Mouse (Mus musculus) fat pad, adult 2 months (tissue): ENCODE measurements around the gene Sdc4.

Experiments used
- DNase-seq: peaks from one replicate; pipeline ENCODE4 v3.0.0-alpha.2; 2011; ENCODE audit warnings: low read depth, low spot score; ENCODE audit errors: extremely low read depth

The Sdc4 gene

DNA sequence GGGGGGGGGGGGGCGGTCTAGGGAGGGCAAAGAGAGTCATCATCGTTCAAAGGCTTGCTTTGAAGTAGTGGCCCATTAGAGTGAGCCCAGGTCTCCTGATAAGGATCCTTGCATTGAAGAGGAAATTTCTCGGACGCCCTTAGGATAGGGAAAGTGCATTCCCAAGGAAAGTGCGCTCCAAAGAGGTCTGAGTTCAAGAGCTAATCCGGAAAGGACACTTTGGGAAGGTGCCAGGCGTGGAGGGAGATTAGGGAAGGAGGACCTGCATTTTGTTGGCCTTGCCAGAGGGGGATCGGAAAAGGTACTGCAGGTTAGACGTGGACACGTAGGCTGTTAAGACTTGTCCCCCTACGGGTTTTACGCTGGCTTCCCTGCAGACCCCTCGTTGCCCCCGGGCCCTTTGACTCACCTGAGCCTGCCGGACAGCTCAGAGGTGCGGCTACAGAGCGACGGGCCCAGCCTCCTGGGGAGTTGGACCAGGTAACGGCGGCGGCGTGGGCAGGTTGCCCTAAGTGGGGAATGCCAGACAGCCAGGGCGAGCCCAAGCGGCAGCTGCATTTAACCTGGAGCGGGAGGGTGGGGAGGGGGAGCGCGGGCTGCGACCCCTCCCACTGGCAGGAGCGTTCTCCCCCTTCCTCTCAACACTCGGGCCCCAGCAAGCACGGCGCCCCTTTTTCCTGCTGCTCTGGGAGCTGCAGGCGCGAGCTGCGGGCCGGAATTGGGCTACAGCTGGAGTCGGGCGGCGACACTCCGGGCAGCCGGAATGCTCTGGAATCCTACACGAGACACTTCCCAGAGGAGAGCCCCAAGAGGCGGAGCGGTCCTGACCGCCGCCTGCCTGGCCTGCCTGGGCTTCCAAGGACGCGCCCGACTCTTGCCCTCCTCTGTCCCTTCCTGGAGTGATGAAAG is 39.4 kb downstream of the Sdc4 start:
- no peak for DNase-seq

DNA sequence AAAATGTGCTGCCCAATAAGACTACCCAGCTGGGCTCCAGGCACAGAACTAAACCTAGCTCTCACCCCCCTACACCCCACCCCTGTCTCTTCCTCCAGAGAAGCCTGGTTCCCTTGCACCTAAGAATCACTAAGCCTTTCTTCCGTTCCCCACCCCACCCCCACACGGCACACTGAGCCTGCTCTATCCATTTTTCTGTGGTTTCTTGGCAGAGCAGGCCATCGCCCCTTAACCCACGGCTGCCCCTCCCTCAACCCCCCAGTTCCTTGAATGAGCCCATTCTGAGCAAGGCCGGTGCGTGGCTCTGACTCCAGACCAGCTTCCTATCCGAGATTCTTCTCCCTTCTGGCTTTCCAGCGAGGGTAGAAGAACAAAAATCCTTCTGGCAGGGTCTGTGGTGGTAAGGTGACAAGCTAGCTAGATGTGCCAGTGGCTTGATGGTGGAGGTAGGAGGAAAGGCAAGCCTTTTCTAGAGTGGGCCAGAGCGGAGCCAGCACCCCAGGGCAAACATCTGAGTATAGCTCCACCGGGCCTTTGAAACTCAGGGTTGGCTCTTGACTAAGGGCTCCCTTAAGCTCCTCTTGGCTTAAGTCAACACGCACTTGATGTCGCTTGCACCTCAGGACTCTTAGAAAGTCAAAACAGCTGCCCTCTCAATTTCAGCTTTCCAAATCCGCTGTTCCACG is 40.1 kb downstream of the Sdc4 start:
- DNase-seq = no peak

GRCm38 (mm10) chr2:164402906-164403305 is 40.8 kb downstream of the Sdc4 start, which contains the start of gene Rbpjl:
TSS of gene Rbpjl (plus strand) at chr2:164403141.
- DNase-seq = no peak

- DNase-seq = no peak
Measured at GRCm38 (mm10) chr2:164396911-164397310, 46.8 kb downstream of the Sdc4 start.

DNA sequence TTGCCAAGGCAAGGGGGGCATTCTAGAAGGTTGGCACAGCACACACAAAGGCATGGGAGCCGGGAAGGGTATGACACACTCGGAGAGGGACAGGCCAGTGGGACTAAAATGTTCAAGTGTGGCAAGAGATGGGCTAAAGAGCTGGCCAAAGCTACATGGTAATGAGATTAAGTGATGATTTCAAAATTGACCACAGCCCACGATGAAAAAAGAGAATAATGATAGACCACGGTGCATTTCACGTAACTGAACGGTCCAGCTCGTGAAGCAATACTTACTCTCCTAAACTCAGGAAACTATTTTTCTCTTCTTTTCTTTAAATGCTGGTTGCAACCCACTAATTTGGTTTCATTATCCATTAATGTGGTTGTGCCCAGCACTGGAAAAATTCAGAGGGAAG is 47.6 kb downstream of the Sdc4 start:
- no peak for DNase-seq

GRCm38 (mm10) chr2:164393126-164393525 is 50.6 kb downstream of the Sdc4 start:
- DNase-seq = no peak

DNA sequence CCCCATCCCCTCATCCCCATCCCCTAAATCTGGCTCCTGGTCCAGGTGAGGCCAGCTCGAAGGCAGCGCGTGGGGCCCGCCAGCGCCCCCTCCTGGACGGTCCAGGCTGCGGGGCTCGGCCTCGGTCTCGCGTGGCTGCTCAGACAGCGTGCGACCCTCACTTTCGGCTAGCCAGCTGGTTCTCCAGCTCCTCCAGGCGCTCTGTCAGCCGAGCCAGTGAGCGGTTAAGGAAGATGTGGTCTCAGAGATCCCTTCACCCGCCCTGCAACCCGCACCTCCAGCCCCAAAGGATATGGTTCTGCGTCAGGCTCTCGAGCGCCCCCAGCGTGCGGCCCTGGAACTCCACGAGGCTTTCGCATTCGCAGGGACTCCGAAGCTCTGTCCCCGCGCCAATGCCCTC is 54.2 kb downstream of the Sdc4 start:
- no peak for DNase-seq

DNA sequence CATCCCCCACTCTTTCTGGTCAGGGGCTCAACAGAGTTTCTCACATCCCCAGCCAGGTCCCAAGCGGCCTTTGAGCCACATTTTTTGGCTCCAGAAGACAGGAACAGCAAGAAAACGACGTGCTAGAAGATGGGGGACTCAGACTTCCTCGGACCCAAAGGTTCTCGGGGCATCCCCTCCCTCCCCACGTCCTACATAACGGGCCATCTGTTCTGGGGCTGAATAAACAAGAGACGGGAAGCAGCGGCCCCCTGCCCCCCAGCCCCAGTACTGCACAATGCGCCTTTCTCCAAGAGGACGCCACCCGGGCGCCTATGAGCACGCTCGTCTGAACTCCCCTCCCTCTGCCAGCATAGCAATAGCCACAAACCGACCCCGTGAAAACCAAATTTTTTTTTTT is 54.7 kb downstream of the Sdc4 start, which contains the start of gene Slpi:
Gene Slpi (minus strand): TSS at position 76 of the 400 bp plus-strand sequence.
- DNase-seq = no peak

DNA sequence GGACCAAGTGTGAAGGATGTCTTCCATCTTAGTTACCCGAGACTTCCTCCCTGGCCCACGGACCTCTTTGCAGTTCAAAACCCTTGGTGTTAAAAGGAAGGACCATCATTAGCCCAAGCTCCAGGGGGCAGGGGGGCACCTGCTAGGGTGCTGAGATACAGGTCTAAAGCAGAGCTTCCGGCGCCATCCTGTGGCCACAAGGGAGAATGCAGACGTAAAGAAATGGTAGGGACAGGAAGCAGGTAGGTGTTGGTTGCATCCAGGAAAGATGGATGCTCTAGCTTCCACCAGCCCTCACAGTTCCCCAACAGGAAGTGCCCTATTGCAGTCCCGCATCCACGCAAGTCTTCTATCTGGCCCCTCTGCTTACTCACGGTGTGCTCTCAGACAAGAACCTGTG is 56.7 kb downstream of the Sdc4 start:
- no peak for DNase-seq

GRCm38 (mm10) chr2:164385927-164386763 is 57.5 kb downstream of the Sdc4 start:
- no peak for DNase-seq

- no peak for DNase-seq
Measured at GRCm38 (mm10) chr2:164383656-164384399, 59.9 kb downstream of the Sdc4 start.

DNA sequence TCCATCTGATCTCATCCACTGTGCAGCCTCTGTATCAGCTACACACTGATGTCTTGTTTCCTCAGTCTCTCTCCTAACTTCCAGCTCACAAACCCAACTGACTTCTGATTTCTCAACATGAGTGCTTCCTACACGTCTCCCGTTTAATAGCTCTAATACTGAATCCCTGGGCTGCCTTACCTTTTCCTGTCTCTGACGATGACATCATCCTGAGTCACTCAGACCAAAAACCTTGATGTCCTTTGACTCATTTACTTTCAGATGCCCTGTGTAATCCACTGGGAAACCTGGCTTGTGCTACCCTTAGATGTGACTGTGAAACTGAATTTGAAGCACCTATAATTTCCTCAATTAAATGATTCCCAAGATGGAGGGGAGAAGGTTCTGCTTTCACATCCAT is 60.7 kb downstream of the Sdc4 start:
- no peak for DNase-seq

GRCm38 (mm10) chr2:164381726-164382125 is 62.0 kb downstream of the Sdc4 start:
- no peak for DNase-seq

DNA sequence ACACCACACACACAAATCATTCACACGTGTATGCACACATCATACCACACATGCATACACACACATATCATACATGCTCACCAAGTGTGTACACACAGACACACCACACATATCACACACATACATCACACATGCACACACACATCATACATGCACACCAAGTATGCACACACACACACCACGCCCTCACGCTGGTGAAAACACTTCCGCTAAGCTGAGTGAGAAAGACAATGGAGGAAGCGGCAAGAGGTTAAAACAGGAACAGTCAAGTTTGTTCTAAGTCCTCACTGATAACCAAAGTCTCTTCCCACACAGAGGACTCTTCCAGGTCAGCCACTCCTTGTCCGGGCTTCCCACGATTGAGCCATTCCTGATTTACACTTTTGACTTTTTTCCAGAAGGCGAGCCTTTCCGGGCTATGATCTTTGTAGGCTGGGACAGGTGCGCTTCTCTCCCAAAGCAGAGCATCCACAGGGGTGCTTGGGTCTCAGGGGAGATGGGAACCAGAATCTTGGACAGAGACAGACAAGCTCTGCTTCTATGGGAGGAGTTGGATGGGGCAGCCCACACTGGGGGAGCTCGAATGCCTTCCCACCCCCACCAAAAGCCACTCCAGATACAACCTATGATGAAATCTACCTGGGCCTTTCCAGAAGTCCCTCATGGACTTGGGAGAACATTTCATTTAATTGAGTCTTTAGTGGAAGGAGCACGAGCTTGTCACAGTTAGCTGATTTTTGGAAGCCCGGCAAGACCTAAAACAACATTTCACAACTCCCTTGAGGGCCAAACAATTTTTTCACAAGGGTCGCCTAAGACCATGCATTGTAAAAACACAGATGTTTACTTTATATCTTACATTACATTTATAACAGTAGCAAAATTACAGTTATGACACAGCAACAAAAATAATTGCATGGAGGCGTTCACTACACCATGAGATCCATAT is 65.9 kb downstream of the Sdc4 start:
- no peak for DNase-seq
